Mouse (Mus musculus): ENCODE measurements at regions not wholly inside any gene's neighbourhood (a gene's known extent, or its start where the extent isn't known, plus 50 kb on each side); places are given as distances from the start of the nearest gene placed in this dataset.

GRCm38 (mm10) chr7:135863581-135864426 is 147.6 kb upstream of the Mki67 start:
- Histone ChIP-seq H3K9ac (ENCODE audit: low read length) (no peak overlapping the region), H3K4me2 (ENCODE audit: low read length) (peak overlapping the region; percentile 31; the same call in 1 of the 2 replicates), H3K27ac (replicated peaks in 1 of 2; ENCODE audit: control insufficient read depth in 1 of 2, insufficient read depth in 1 of 2, low read depth in 2 of 2, low read length in 2 of 2) (no peak overlapping the region; a peak in 1 of 4 replicates), H3K36me3 (ENCODE audit: control insufficient read depth, insufficient read depth, low read length) (no peaks in the 10 kb centered on the region), H3K4me3 (ENCODE audit: control insufficient read depth in 1 of 2, insufficient read depth in 1 of 2, low read depth in 1 of 2, low read length in 2 of 2) (no peak overlapping the region), H3K9me3 (ENCODE audit: control insufficient read depth, low read length) (no peaks in the 10 kb centered on the region), H3K4me1 (ENCODE audit: control insufficient read depth in 2 of 2, insufficient read depth in 2 of 2, low read length in 2 of 2) (peaks cover 20 to 29% of the 10 kb centered on the region in 2 experiments), H3K27me3 (ENCODE audit: control insufficient read depth, insufficient read depth, low read length) (no peaks in the 10 kb centered on the region)
- 42% methylated on average over 22 of the region's 22 CpGs for WGBS
- ATAC-seq (ENCODE audit: insufficient number of reproducible peaks, insufficient read depth, low FRiP score, low read depth): no peak

- no peaks in the 10 kb centered on the region for H3K9me3 ChIP-seq (ENCODE audit: control insufficient read depth, low read length)
- no peak overlapping the region for H3K27ac ChIP-seq (replicated peaks in 1 of 2; ENCODE audit: control insufficient read depth in 1 of 2, insufficient read depth in 1 of 2, low read depth in 2 of 2, low read length in 2 of 2)
- no peak overlapping the region for H3K4me2 ChIP-seq (ENCODE audit: low read length)
- no peak for ATAC-seq (ENCODE audit: insufficient number of reproducible peaks, insufficient read depth, low FRiP score, low read depth)
- no peak overlapping the region for H3K4me3 ChIP-seq (ENCODE audit: control insufficient read depth in 1 of 2, insufficient read depth in 1 of 2, low read depth in 1 of 2, low read length in 2 of 2)
- 72% methylated on average over 6 of the region's 6 CpGs for WGBS
- no peaks in the 10 kb centered on the region for H3K36me3 ChIP-seq (ENCODE audit: control insufficient read depth, insufficient read depth, low read length)
- H3K4me1 ChIP-seq (ENCODE audit: control insufficient read depth in 2 of 2, insufficient read depth in 2 of 2, low read length in 2 of 2): peaks cover 0 to 4% of the 10 kb centered on the region in 2 experiments; a peak in 1 of 4 replicates
- no peak overlapping the region for H3K9ac ChIP-seq (ENCODE audit: low read length)
- H3K27me3 ChIP-seq (ENCODE audit: control insufficient read depth, insufficient read depth, low read length): no peaks in the 10 kb centered on the region
Measured at GRCm38 (mm10) chr7:135870981-135871380, 154.8 kb upstream of the Mki67 start.

GRCm38 (mm10) chr7:135877091-135877874 is 161.1 kb upstream of the Mki67 start:
- H3K4me2 ChIP-seq (ENCODE audit: low read length): no peak overlapping the region
- no peaks in the 10 kb centered on the region; a peak in 2 of 4 replicates for H3K4me1 ChIP-seq (ENCODE audit: control insufficient read depth in 2 of 2, insufficient read depth in 2 of 2, low read length in 2 of 2)
- H3K27ac ChIP-seq (replicated peaks in 1 of 2; ENCODE audit: control insufficient read depth in 1 of 2, insufficient read depth in 1 of 2, low read depth in 2 of 2, low read length in 2 of 2): no peak overlapping the region
- no peak for ATAC-seq (ENCODE audit: insufficient number of reproducible peaks, insufficient read depth, low FRiP score, low read depth)
- no peaks in the 10 kb centered on the region for H3K27me3 ChIP-seq (ENCODE audit: control insufficient read depth, insufficient read depth, low read length)
- 77% methylated on average over 6 of the region's 6 CpGs for WGBS
- H3K4me3 ChIP-seq (ENCODE audit: control insufficient read depth in 1 of 2, insufficient read depth in 1 of 2, low read depth in 1 of 2, low read length in 2 of 2): no peak overlapping the region
- no peak overlapping the region for H3K9ac ChIP-seq (ENCODE audit: low read length)
- no peaks in the 10 kb centered on the region for H3K36me3 ChIP-seq (ENCODE audit: control insufficient read depth, insufficient read depth, low read length)
- H3K9me3 ChIP-seq (ENCODE audit: control insufficient read depth, low read length): no peaks in the 10 kb centered on the region

GRCm38 (mm10) chr7:135878750-135879149 is 162.6 kb upstream of the Mki67 start:
- no peak for ATAC-seq (ENCODE audit: insufficient number of reproducible peaks, insufficient read depth, low FRiP score, low read depth)
- no peaks in the 10 kb centered on the region for H3K36me3 ChIP-seq (ENCODE audit: control insufficient read depth, insufficient read depth, low read length)
- WGBS: 60% methylated on average over 3 of the region's 3 CpGs

GRCm38 (mm10) chr7:135880446-135880845 is 164.3 kb upstream of the Mki67 start:
- no peak overlapping the region for H3K4me3 ChIP-seq (ENCODE audit: control insufficient read depth in 1 of 2, insufficient read depth in 1 of 2, low read depth in 1 of 2, low read length in 2 of 2)
- H3K27ac ChIP-seq (replicated peaks in 1 of 2; ENCODE audit: control insufficient read depth in 1 of 2, insufficient read depth in 1 of 2, low read depth in 2 of 2, low read length in 2 of 2): no peak overlapping the region
- no peak for ATAC-seq (ENCODE audit: insufficient number of reproducible peaks, insufficient read depth, low FRiP score, low read depth)
- no peaks in the 10 kb centered on the region for H3K27me3 ChIP-seq (ENCODE audit: control insufficient read depth, insufficient read depth, low read length)
- H3K4me1 ChIP-seq (ENCODE audit: control insufficient read depth in 2 of 2, insufficient read depth in 2 of 2, low read length in 2 of 2): no peaks in the 10 kb centered on the region; a peak in 2 of 4 replicates
- WGBS: 87% methylated on average over 9 of the region's 9 CpGs
- no peaks in the 10 kb centered on the region for H3K9me3 ChIP-seq (ENCODE audit: control insufficient read depth, low read length)
- H3K36me3 ChIP-seq (ENCODE audit: control insufficient read depth, insufficient read depth, low read length): no peaks in the 10 kb centered on the region
- H3K4me2 ChIP-seq (ENCODE audit: low read length): no peak overlapping the region
- no peak overlapping the region for H3K9ac ChIP-seq (ENCODE audit: low read length)

More at GRCm38 (mm10) chr7:135878750-135879149, 162.6 kb upstream of the Mki67 start:
- Histone ChIP-seq H3K9ac (ENCODE audit: low read length) (no peak overlapping the region), H3K4me2 (ENCODE audit: low read length) (no peak overlapping the region), H3K27me3 (ENCODE audit: control insufficient read depth, insufficient read depth, low read length) (no peaks in the 10 kb centered on the region), H3K9me3 (ENCODE audit: control insufficient read depth, low read length) (no peaks in the 10 kb centered on the region), H3K4me1 (ENCODE audit: control insufficient read depth in 2 of 2, insufficient read depth in 2 of 2, low read length in 2 of 2) (no peaks in the 10 kb centered on the region; a peak in 2 of 4 replicates), H3K4me3 (ENCODE audit: control insufficient read depth in 1 of 2, insufficient read depth in 1 of 2, low read depth in 1 of 2, low read length in 2 of 2) (no peak overlapping the region), H3K27ac (replicated peaks in 1 of 2; ENCODE audit: control insufficient read depth in 1 of 2, insufficient read depth in 1 of 2, low read depth in 2 of 2, low read length in 2 of 2) (no peak overlapping the region)

GRCm38 (mm10) chr7:135882306-135882705 is 166.1 kb upstream of the Mki67 start:
- Histone ChIP-seq H3K36me3 (ENCODE audit: control insufficient read depth, insufficient read depth, low read length) (no peaks in the 10 kb centered on the region), H3K4me3 (ENCODE audit: control insufficient read depth in 1 of 2, insufficient read depth in 1 of 2, low read depth in 1 of 2, low read length in 2 of 2) (no peak overlapping the region), H3K9me3 (ENCODE audit: control insufficient read depth, low read length) (no peaks in the 10 kb centered on the region), H3K4me2 (ENCODE audit: low read length) (no peak overlapping the region), H3K27ac (replicated peaks in 1 of 2; ENCODE audit: control insufficient read depth in 1 of 2, insufficient read depth in 1 of 2, low read depth in 2 of 2, low read length in 2 of 2) (no peak overlapping the region), H3K9ac (ENCODE audit: low read length) (no peak overlapping the region), H3K27me3 (ENCODE audit: control insufficient read depth, insufficient read depth, low read length) (0 out of 2 replicates have a peak, but pooled peaks cover 1% of the 10 kb centered on the region), H3K4me1 (ENCODE audit: control insufficient read depth in 2 of 2, insufficient read depth in 2 of 2, low read length in 2 of 2) (no peaks in the 10 kb centered on the region)
- no peak for ATAC-seq (ENCODE audit: insufficient number of reproducible peaks, insufficient read depth, low FRiP score, low read depth)
- 80% methylated on average over 4 of the region's 4 CpGs for WGBS

GRCm38 (mm10) chr7:135888598-135888997 is 172.4 kb upstream of the Mki67 start:
- WGBS: 26% methylated on average over 3 of the region's 3 CpGs
- Histone ChIP-seq H3K27me3 (ENCODE audit: control insufficient read depth, insufficient read depth, low read length) (0 out of 2 replicates have a peak, but pooled peaks cover 3% of the 10 kb centered on the region), H3K9ac (ENCODE audit: low read length) (peak overlapping the region; percentile 13; the same call in 1 of the 2 replicates), H3K27ac (replicated peaks in 1 of 2; ENCODE audit: control insufficient read depth in 1 of 2, insufficient read depth in 1 of 2, low read depth in 2 of 2, low read length in 2 of 2) (no peak overlapping the region), H3K4me3 (ENCODE audit: control insufficient read depth in 1 of 2, insufficient read depth in 1 of 2, low read depth in 1 of 2, low read length in 2 of 2) (0 out of 4 replicates have a peak overlapping the region, but pooled peaks of 1 of the 2 experiments have one; percentile 2), H3K4me2 (ENCODE audit: low read length) (peak overlapping the region; percentile 52), H3K36me3 (ENCODE audit: control insufficient read depth, insufficient read depth, low read length) (no peaks in the 10 kb centered on the region), H3K9me3 (ENCODE audit: control insufficient read depth, low read length) (peaks cover 4% of the 10 kb centered on the region; the same call in 1 of the 2 replicates), H3K4me1 (ENCODE audit: control insufficient read depth in 2 of 2, insufficient read depth in 2 of 2, low read length in 2 of 2) (peaks cover 5 to 12% of the 10 kb centered on the region in 2 experiments)
- ATAC-seq (ENCODE audit: insufficient number of reproducible peaks, insufficient read depth, low FRiP score, low read depth): no peak

Data from heart, embryonic 14.5 days (tissue).